Mouse (Mus musculus): Measurements from ENCODE around the gene Dnmt3c. TPM values are rescaled to one million over a fixed set of nuclear protein-coding genes. Genes with fewer than 3 reads are reported as not detected.
"Not testable (repeated sequence)": the region's sequence is repeated elsewhere in the genome, so short reads cannot be mapped to it uniquely, and the experiment has no call there.

Dnmt3c gene
- polyA plus RNA-seq (2012; rRNA removed): not detected in 2 replicates

DNA sequence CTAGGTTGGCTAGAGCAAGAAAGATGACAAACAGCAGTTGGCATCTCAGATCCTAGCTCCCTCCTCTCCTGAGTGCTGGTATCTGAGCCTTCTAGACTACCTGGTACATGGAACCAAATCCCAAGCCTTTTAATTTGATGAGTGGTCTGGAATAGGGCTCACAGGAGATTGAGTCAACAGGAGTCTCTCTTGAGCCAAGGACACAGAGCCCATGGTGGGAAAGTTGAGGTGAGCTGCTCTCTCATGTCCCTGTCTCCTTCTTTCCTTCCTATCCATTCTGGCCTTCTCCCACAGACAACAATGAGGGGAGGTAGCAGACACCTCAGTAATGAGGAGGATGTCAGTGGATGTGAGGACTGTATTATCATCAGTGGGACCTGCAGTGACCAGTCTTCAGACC lies at the start of gene Dnmt3c:
Gene Dnmt3c, plus strand, starts transcription at position 301 of the 400 bp plus-strand sequence.
- no peak for DNase-seq (ENCODE audit: low read depth, low spot score)

DNA sequence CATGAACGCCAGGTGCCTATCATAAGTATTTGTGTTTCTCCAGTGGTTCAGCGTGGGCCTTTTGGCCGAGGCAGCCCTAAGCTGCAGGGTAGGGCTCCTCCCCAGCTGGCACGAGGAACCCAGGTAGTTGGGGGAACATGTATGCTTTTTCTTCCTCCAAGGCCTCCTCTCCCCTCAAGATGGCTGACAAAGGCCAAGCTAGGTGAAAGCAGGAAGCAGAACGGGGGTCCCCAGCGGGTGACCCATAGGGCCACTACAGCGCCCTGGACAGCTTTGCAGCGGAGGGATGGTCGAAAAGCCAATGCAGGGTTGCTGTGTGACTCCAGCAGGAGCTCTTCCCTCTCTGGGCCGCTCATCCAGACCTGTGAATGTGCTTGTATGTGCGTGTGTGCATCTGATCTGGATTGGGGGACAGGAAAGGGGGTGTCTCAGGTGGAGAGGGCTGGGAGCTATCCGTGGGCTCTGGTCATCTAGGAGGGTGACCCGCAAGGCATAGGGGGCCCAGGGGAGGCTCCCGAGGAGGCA lies 47.6 kb upstream of the Dnmt3c start:
- 30% methylated on average over 14 of the region's 14 CpGs for WGBS
- no peak for DNase-seq (ENCODE audit: low read depth, low spot score)

GRCm38 (mm10) chr2:153649298-153650013 lies 47.0 kb upstream of the Dnmt3c start, which contains the start of gene Dnmt3b:
TSS of gene Dnmt3b (plus strand) at chr2:153649450.
- 1% methylated on average over 91 of the region's 93 CpGs for WGBS
- DNase-seq (ENCODE audit: low read depth, low spot score): no peak

DNA sequence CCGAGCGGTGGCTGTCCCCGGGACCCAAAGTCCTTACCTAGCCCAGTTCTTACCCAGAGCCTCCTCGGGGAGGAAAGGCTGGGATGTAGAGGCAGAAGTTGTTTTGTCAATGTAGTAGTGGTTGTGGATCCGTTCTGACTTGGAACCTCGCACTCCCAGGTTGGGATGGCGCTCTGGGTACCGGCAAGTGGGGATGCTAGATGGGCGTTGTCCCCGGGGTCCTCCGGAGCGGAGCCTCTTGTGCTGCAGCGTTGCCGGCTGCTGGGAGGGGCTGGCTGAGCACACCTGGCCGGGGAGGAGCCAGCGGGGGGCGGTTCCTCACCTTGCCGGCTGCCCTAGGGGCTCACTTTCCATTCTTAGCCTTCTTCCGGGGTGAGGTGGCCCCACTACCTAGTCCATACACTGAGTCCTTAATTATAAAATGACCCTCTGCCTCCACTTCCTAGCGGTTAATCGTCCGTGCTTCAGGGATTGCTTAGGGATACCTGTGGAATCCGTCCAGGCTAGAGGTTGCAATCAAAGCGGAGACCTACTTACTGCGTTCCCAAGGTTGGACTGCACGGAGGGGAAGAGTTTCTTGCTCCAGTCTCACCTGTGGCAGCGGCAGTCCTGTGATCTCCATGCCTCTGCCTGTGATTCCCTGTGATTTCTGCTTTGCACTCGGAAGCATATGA lies 46.3 kb upstream of the Dnmt3c start:
- DNase-seq (ENCODE audit: low read depth, low spot score): no peak
- 5% methylated on average over 28 of the region's 28 CpGs for WGBS

DNA sequence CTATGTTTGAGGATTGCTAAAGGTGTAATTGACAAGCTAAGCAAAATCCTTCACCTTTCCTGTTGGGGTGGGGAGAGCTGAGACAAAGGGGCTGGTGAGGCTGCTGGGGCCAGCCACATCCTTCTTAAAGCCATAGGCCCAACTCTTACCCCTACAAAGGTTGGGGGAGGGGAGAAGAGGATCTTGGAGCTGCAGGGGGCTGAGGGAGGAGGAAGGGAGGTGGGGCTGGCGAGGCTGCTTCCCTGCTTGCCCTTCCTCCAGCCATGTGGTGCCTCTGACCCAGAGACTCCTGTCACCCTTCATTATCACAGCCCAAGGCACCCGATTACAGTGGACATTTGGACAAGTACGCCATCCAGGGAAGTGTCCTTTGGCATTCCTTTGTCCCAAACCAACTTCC lies 44.8 kb upstream of the Dnmt3c start:
- no peak for DNase-seq (ENCODE audit: low read depth, low spot score)
- WGBS: 88% methylated on average over 3 of the region's 3 CpGs

DNA sequence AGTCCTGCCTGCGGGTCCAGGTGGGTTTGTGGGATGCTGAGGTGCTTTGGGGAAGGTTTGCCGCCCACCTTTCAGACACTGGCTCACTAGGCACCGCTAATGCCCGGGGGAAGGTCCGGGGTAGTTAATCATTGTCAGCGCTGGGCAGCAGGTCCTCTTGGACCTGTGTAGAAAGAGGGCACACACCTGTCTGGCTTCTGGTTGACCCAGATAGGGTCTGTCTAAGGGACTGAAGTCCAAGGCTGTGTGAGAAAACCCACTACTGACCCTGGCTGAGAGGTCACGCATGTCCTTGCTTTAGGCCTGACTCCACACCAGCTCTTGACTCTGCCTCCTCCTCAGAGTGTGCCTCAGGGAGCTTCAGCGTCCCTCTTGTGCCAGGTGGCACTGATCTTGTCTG lies 38.8 kb upstream of the Dnmt3c start:
- 65% methylated on average over 8 of the region's 8 CpGs for WGBS
- DNase-seq (ENCODE audit: low read depth, low spot score): not testable (repeated sequence)

GRCm38 (mm10) chr2:153660616-153661015 lies 35.8 kb upstream of the Dnmt3c start:
- no peak for DNase-seq (ENCODE audit: low read depth, low spot score)
- WGBS: 56% methylated on average over 3 of the region's 3 CpGs

DNA sequence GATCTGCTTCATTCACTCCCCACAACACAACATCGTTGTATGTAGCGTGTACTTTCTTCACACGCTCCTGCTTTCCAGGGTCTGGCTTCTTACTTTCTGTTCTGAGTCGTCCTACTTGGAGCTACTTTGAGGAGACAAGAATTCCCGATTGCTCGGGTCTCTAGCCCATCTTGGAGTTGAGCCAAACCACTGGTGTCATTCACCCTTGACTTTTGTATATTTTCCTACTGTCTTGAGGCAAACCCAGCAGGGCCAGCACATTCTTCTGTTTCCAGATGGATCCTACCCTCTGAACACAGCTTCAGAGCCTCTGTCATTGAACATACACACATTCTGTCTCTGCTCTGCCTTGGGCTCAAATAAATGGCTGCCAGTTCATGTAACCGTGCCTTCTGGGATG lies 31.1 kb upstream of the Dnmt3c start:
- no peak for DNase-seq (ENCODE audit: low read depth, low spot score)
- 78% methylated on average over 7 of the region's 7 CpGs for WGBS

DNA sequence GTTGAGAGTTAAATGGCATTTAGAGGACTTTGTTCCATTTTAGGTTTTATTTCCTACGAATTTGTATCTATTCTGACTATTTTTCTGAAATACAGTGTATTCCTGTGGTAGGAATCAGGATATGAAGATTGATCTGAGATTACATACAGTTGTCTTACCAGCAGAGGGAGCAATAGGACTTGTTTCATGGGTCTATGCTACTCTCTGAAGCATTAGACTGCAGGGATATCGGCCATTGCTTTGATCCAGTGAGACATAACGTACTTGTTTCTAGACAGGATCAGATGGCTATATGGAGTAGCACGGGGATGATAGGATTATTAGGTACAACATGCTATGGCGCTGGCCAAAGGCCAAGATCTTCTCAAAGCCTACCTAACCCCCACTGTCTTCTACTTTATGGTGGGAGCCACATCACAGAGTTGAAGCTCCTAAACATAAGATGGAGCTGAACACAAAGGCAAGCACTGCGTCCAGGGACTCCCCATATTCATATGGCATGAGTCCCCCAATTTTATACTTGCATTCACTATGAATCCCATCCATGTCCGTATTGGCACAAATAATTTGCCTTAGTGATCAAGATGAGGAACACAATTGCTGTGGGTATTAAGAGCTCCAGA lies 27.6 kb upstream of the Dnmt3c start:
- 59% methylated on average over 7 of the region's 7 CpGs for WGBS
- DNase-seq (ENCODE audit: low read depth, low spot score): no peak

DNA sequence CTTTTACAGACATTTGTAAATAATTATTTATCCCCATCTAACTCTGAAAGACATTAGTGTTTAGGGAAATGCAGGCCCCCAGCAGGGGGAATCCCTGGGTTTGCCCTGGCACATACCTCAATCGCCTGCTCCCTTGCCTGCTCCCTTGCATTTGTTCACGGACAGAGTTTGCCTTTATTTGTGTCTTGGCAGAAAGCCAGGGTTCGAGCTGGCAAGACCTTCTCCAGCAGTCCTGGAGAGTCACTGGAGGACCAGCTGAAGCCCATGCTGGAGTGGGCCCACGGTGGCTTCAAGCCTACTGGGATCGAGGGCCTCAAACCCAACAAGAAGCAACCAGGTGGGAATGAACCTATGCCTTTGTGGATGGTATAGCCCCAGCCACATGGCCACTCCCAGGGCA lies 26.3 kb upstream of the Dnmt3c start:
- DNase-seq (ENCODE audit: low read depth, low spot score): no peak
- WGBS: 52% methylated on average over 5 of the region's 5 CpGs

GRCm38 (mm10) chr2:153672619-153673018 lies 23.8 kb upstream of the Dnmt3c start:
- WGBS: 92% methylated on average over 2 of the region's 2 CpGs
- no peak for DNase-seq (ENCODE audit: low read depth, low spot score)

DNA sequence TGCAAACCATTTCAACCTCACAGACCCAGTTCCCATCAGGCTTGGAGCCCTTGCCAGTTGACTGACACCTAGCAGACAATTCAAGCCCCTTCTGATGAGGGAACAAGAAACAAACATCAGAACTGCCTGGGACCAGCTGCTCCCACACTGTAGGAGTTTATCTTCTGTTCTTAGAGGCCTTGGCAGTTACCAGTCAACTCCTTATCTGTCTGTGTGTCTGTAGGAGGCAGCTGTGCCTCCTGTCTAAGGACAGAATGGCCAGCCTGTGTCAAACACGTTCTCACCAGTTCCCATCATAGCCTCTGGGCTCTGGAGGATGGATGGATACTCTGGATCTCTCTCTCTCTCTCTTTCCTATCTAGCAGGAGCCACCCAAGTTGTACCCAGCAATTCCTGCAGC lies 21.1 kb upstream of the Dnmt3c start:
- 75% methylated on average over 1 of the region's 1 CpGs for WGBS
- DNase-seq (ENCODE audit: low read depth, low spot score): not testable (repeated sequence)

GRCm38 (mm10) chr2:153676944-153677343 lies 19.5 kb upstream of the Dnmt3c start:
- no peak for DNase-seq (ENCODE audit: low read depth, low spot score)
- 92% methylated on average over 6 of the region's 6 CpGs for WGBS

- no peak for DNase-seq (ENCODE audit: low read depth, low spot score)
- 59% methylated on average over 7 of the region's 7 CpGs for WGBS
These were observed 18.9 kb upstream of the Dnmt3c start for GRCm38 (mm10) chr2:153677550-153677949.

- no peak for DNase-seq (ENCODE audit: low read depth, low spot score)
- 91% methylated on average over 1 of the region's 1 CpGs for WGBS
These were observed 16.5 kb upstream of the Dnmt3c start for GRCm38 (mm10) chr2:153679959-153680358.

DNA sequence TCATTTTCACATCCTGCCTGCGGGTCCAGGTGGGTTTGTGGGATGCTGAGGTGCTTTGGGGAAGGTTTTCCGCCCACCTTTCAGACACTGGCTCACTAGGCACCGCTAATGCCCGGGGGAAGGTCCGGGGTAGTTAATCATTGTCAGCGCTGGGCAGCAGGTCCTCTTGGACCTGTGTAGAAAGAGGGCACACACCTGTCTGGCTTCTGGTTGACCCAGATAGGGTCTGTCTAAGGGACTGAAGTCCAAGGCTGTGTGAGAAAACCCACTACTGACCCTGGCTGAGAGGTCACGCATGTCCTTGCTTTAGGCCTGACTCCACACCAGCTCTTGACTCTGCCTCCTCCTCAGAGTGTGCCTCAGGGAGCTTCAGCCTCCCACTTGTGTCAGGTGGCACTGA lies 3.0 kb upstream of the Dnmt3c start:
- WGBS: 43% methylated on average over 7 of the region's 7 CpGs
- DNase-seq (ENCODE audit: low read depth, low spot score): not testable (repeated sequence)

DNA sequence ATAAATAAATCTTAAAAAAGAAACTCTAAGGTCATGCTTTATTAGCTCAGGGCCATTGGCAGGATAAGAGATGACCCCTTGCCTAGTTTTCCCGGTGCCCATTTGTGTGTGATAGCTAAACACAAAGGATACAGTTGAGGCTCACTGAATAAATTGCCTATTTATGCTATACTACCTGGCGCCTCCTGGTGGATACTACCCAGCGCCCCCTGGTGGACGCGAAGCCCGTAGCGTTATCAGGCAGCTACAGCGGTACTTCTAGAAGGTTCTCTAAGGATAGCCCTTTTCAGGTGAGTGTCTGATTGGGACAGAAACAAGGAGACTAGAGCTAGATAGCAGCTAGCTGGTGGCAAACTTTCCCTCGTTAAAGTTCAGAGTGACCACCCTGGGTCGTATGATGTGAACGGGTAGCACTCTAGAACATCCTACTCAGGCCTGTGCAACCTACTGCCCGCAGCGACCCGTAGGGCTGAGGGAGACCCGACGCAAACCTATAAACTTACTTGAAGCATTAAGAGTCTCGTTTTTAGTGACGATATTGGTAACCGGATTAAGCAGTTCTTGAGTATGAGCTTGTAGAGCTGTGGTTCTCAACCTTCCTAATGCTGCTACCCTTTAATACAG lies 1.9 kb upstream of the Dnmt3c start:
- WGBS: 68% methylated on average over 19 of the region's 19 CpGs
- DNase-seq (ENCODE audit: low read depth, low spot score): no peak

DNA sequence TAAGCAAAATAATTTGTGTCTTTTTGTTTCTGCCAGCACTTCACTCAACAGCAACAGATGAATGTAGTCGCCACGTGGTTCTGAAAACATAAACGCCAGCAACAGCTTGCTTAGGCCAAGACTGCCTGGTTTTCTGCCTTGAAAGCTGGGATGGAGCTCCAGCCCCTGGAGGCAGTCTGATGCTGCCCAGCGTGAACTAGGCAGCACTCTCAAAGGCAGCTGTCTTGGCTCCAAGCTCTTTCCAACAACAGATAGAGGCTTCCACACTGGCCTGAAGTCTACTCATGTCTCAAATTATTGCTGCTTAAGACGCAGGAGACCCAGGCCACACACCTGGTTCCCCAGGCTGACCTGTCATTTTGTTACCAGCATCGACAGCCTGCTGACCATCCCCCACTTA lies 6.9 kb downstream of the Dnmt3c start:
- no peak for DNase-seq (ENCODE audit: low read depth, low spot score)
- WGBS: 56% methylated on average over 6 of the region's 6 CpGs

DNA sequence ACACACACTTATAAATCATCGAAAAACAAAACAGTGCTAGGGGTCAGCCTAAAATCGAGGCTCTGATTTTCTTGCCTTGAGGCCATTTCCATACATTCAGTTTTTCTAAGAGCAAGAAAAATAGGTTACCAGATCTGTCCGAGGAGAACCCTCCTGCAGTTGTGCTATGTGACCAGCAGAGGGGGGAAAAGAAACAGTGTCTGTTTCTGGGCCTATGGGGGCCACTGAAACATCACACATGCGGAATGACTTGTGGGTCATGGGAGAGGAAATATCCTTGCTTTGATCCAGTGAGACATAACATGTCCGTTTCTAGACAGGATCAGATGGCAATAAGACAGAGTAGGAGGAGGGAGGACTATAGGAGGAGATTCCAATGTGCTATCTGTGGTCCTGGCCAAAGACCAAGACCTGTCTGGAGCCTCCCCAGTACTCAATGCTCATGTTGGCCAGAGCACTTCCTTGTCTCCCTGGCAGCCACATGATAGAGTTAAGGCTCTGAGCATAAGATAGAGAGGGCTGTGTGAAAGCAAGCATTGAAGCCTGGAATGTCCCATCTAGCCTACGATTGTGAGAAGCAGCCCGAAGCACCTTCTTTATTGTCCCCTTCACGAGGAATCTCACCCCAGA lies 14.4 kb downstream of the Dnmt3c start:
- WGBS: 42% methylated on average over 8 of the region's 8 CpGs
- DNase-seq (ENCODE audit: low read depth, low spot score): no peak

GRCm38 (mm10) chr2:153712646-153713091 lies 16.2 kb downstream of the Dnmt3c start:
- WGBS: 66% methylated on average over 3 of the region's 3 CpGs
- DNase-seq (ENCODE audit: low read depth, low spot score): no peak

Measured in large intestine, adult 2 months (tissue).